Comparison of ENCODE assay signal across 16 mouse cellular contexts in genomic region chr11:61571225-61571624, GRCm38 (mm10).
"Had no signal": no experiment of that assay in that cellular context is flagged by ENCODE, and none has a peak within 500 bp of the region (broad histone marks: within the 10 kb centered on the region; RNA-seq: fewer than 3 reads in every experiment).

No protein-coding gene starts in this region.

- H3K9ac ChIP-seq: limb, embryonic 13.5 days; liver, embryonic 12.5 days; lung, embryonic 14.5 days; neural tube, embryonic 13.5 days had no signal

- H3K4me1 ChIP-seq: limb, embryonic 13.5 days; liver, embryonic 12.5 days; midbrain, embryonic 10.5 days had no signal

- H3K4me3 ChIP-seq: limb, embryonic 13.5 days; liver, embryonic 12.5 days; midbrain, embryonic 10.5 days; neural tube, embryonic 13.5 days had no signal

- H3K9me3 ChIP-seq: limb, embryonic 13.5 days; liver, embryonic 12.5 days; midbrain, embryonic 10.5 days; neural tube, embryonic 13.5 days had no signal

- DNase-seq: kidney, adult 8-10 months; kidney, postnatal 25 days; layer of hippocampus, adult 9-11 months; lung, embryonic 14.5 days; lung, postnatal 10 days; lung, postnatal 4 days; retina, postnatal 1 day; right cerebral cortex, postnatal 4 days; spleen, adult 18-20 months had no signal

- H3K4me2 ChIP-seq: limb, embryonic 13.5 days; liver, embryonic 12.5 days; lung, embryonic 14.5 days; neural tube, embryonic 13.5 days had no signal

- ATAC-seq: inflammation-experienced regulatory T-cells, adult 6 months; intestine, postnatal 0 days; liver, embryonic 12.5 days; midbrain, embryonic 16.5 days had no signal

- H3K27ac ChIP-seq: limb, embryonic 13.5 days; liver, embryonic 12.5 days; midbrain, embryonic 10.5 days; neural tube, embryonic 13.5 days had no signal

- H3K27me3 ChIP-seq: limb, embryonic 13.5 days; neural tube, embryonic 13.5 days had no signal

- H3K36me3 ChIP-seq: liver, embryonic 12.5 days; neural tube, embryonic 13.5 days had no signal
